Mouse (Mus musculus) mesoderm, embryonic 11.5 days (tissue): ENCODE measurements around the gene Ptgds.

Source experiments
- DNase-seq: peaks from one replicate; pipeline ENCODE4 v3.0.0-alpha.2; 2012; ENCODE audit warnings: low read depth, low spot score

Gene Ptgds

GRCm38 (mm10) chr2:25480541-25480940 lies 10.7 kb upstream of the Ptgds start:
- no peak for DNase-seq

- no peak for DNase-seq
Observed at GRCm38 (mm10) chr2:25479551-25480311, 9.9 kb upstream of the Ptgds start.

- no peak for DNase-seq
Observed at GRCm38 (mm10) chr2:25477967-25478675, 8.3 kb upstream of the Ptgds start.

GRCm38 (mm10) chr2:25477541-25477940 lies 7.7 kb upstream of the Ptgds start:
- DNase-seq, result no peak

GRCm38 (mm10) chr2:25472550-25472949 lies 2.7 kb upstream of the Ptgds start:
- DNase-seq, result no peak

- DNase-seq, result no peak
Observed at GRCm38 (mm10) chr2:25468962-25469915, 607 bp downstream of the Ptgds start.

GRCm38 (mm10) chr2:25467606-25468303 lies 2.1 kb downstream of the Ptgds start:
- DNase-seq, result no peak

GRCm38 (mm10) chr2:25465816-25466635 lies 3.8 kb downstream of the Ptgds start:
- peak; percentile 4 for DNase-seq

- DNase-seq, result no peak
Observed at GRCm38 (mm10) chr2:25465256-25465655, 4.6 kb downstream of the Ptgds start.

GRCm38 (mm10) chr2:25463630-25464029 lies 6.2 kb downstream of the Ptgds start:
- no peak for DNase-seq

GRCm38 (mm10) chr2:25461407-25461806 lies 8.4 kb downstream of the Ptgds start:
- no peak for DNase-seq

GRCm38 (mm10) chr2:25460551-25461309 lies 9.1 kb downstream of the Ptgds start, which contains the start of gene Paxx:
Gene Paxx, minus strand, starts transcription at chr2:25461094.
- peak; percentile 93 for DNase-seq

GRCm38 (mm10) chr2:25460135-25460534 lies 9.7 kb downstream of the Ptgds start:
- no peak for DNase-seq

- no peak for DNase-seq
Observed at GRCm38 (mm10) chr2:25458911-25459310, 10.9 kb downstream of the Ptgds start.

GRCm38 (mm10) chr2:25457022-25457896 lies 12.6 kb downstream of the Ptgds start:
- DNase-seq, result no peak

GRCm38 (mm10) chr2:25456205-25456953 lies 13.5 kb downstream of the Ptgds start, which contains the start of gene Clic3:
Gene Clic3, plus strand, starts transcription at chr2:25456838.
- DNase-seq, result no peak

- no peak for DNase-seq
Observed at GRCm38 (mm10) chr2:25452951-25453350, 16.9 kb downstream of the Ptgds start.
